Mouse (Mus musculus): Measurements from ENCODE around the gene Ednra. TPM values are rescaled to one million over a fixed set of nuclear protein-coding genes. Genes with fewer than 3 reads are reported as not detected.
A peak's percentile ranks its signal among the peaks of the same experiment; 100 is the strongest.

The Ednra gene
- 10 to 100 TPM; 16.0 to 17.0 TPM for total RNA-seq (2021)
- long read RNA-seq, experiment 1, transcript Ednra-201 (8 exons, 3,625 nt), result major isoform, 10 of 13 reads
- long read RNA-seq, experiment 1, partial matches to known transcripts, result 3 of 13 reads
- long read RNA-seq, experiment 1, other reads (novel, unspliced or antisense), result 0 of 13 reads
- long read RNA-seq, experiment 2, transcript Ednra-201 (8 exons, 3,625 nt), result major isoform, 11 of 19 reads
- long read RNA-seq, experiment 2, partial matches to known transcripts, result 2 of 19 reads
- long read RNA-seq, experiment 2, other reads (novel, unspliced or antisense), result 5 of 19 reads

GRCm38 (mm10) chr8:77724046-77724930, at the start of gene Ednra:
Gene Ednra, minus strand, starts transcription at chr8:77724464.
- peak; percentile 38 to 67 for DNase-seq (ENCODE audit: low spot score in 2 of 2)

- no peak for DNase-seq (ENCODE audit: low spot score in 2 of 2)
Measured at GRCm38 (mm10) chr8:77773831-77774230, 49.6 kb upstream of the Ednra start.

GRCm38 (mm10) chr8:77773256-77773655, 49.0 kb upstream of the Ednra start:
- no peak for DNase-seq (ENCODE audit: low spot score in 2 of 2)

DNA sequence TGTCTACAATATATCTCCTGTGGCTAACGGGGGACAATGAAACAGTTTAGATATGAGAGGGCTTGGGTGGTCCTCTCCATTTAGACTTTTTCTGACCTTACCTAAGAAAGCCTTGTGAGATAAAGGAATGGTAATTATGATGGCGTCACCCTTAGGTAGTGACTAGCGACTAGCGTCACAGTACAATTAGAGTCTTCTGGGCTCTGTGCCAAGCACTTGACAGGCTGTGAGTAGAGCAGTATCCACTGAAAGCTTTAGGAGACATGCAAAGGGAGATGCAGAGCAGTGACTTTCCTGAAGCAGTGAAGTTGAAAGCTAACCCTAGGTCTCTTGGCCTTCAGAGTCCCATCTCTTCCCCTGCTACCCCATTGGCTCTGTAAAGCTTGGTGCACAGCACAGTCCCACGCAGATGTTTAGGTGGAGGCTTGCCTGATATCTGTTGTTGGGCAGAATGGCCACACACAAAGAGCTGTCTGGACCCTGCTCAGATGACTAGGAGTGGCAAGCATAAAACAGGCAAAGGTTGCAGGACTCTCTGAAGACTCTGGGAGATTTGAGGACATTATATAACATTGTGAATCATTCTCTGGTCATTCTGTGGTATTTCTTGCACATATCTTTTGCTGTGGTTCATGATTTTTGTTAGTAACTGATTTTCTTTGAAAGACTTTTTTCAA, 48.1 kb upstream of the Ednra start:
- DNase-seq (ENCODE audit: low spot score in 2 of 2), result no peak

- no peak for DNase-seq (ENCODE audit: low spot score in 2 of 2)
Measured at GRCm38 (mm10) chr8:77770966-77771365, 46.7 kb upstream of the Ednra start.

DNA sequence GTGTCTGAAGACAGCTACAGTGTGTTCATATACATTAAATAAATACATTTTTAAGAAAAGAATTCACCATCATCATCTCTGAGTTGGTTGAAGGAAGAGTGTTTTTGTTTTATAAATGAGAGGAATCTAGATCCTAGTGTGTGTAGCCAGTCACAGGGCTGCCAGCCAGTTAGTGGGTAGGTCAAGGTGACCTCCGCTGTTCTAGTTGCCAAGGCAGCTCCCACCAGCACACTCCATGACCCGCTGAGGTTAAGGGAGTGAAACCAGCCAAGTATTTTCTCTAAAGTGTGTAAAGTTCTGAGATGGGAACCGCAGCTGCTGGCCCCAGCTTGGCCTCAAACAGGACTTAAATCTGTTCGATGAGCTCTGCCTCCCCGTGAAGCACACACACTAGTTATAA, 44.7 kb upstream of the Ednra start:
- DNase-seq (ENCODE audit: low spot score in 2 of 2), result no peak

- DNase-seq (ENCODE audit: low spot score in 2 of 2), result no peak
Measured at GRCm38 (mm10) chr8:77764253-77764652, 40.0 kb upstream of the Ednra start.

DNA sequence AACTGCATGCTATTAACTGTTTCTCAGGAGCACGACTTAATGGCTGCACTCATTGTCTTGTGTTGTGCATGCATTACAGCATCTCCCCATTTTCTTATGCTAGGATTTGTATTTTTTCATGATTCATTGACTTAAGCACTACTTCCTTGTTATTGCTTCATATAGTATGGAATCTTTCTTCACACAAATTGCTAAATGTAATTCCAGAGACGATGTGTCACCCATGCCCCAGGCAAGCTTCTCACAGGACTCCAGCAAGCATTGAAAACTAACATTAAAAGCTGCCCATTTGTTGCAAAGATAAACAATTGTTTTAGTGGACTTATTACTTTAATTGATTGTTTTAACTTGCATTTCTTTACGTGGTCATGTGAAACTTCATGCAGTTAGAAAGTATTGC, 38.7 kb upstream of the Ednra start:
- DNase-seq (ENCODE audit: low spot score in 2 of 2), result no peak

- DNase-seq (ENCODE audit: low spot score in 2 of 2), result no peak
Measured at GRCm38 (mm10) chr8:77755441-77755840, 31.2 kb upstream of the Ednra start.

- DNase-seq (ENCODE audit: low spot score in 2 of 2), result no peak
Measured at GRCm38 (mm10) chr8:77753796-77754195, 29.5 kb upstream of the Ednra start.

- no peak for DNase-seq (ENCODE audit: low spot score in 2 of 2)
Measured at GRCm38 (mm10) chr8:77752041-77752440, 27.8 kb upstream of the Ednra start.

DNA sequence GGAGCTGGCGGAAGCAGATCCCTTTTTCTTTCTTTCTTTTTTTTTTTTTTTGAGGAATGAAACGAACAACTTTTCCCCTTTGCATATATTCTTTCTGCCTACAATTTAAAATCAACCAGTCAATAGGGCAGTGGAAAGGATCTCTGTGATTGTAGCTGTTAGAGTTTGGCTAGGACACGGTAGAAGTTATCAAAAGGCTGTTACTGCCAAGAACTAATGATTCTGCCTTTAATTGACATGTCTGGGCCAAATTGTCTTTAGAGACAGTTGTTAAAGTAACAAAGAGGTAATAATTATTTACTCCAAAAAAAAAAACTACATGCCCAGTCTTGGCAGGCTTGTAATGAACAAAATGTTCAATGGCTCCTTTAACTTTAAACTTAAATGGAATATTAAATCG, 26.1 kb upstream of the Ednra start:
- no peak for DNase-seq (ENCODE audit: low spot score in 2 of 2)

DNA sequence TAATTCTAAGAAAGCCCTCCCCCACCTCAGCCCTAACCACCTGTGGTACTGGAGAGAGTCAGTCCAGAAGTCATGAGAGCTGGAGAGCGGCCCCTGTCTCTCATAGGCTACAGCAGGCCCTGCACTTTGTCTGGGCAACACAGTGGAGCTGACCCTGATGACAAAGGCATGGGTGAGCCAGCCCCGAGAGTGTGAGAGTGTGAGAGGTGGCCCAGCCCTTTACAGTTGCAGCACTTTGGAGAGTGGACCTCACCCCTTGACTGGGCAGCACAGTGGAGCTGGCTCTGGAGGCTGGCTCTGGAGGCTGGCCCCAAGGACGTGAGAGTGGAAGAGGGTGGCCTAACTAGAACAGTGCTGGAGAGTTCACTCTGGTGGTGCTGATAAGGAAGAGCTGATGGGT, 20.2 kb upstream of the Ednra start:
- no peak for DNase-seq (ENCODE audit: low spot score in 2 of 2)

DNA sequence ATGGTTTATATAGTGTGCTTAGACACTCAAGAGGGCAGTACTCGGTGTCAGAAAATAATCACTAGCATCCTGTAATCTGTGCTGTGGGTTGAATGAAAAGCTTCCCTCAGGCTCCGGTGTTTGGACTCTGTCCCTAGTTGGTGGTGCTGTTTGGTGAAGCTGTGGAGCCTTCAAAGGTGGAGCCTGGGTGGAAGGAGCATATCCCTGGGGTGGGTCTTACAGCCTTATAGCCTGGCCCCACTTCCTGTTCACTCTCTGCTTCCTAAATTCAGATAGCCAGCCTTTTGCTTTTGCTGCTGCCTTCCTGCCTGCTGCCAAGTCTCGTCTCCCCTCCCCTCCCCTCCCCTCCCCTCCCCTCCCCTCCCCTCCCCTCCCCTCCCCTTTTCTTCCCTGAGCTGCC, 18.1 kb upstream of the Ednra start:
- DNase-seq (ENCODE audit: low spot score in 2 of 2), result no peak

DNA sequence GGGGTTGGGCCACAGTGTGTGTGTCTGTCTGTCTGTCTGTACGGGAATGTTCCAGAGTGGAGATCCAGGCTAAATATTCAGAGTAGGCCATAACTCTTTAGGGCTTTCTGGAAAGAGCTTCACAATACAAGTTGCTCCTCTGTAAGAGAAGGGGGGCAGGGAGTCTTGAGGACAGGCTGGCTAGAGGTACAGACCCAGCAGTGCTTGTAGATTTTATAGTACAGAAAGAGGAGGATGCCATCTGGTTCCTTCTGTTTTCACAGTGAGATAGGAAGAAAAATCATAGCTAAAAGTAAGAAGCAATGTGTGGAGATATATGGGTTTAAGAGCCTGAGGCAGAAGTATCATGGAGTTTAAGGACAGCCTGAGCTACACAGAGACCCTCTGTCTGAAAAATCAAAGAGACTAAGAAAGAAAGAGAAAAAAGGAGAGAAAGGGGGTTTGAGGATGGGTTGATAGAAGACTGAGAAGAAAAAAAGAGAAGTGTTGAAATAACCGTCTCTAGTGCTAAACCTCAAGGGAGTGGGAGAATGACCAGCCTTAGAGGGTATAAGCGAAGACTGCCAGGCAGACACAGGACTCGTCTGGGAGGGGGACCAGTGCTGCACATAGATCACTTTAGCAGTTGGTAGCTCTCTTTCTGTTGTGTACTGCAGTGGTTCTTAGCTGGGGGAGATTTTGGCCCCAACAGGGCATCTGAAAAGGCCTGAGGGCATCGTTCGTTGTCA, 16.9 kb upstream of the Ednra start:
- no peak for DNase-seq (ENCODE audit: low spot score in 2 of 2)

DNA sequence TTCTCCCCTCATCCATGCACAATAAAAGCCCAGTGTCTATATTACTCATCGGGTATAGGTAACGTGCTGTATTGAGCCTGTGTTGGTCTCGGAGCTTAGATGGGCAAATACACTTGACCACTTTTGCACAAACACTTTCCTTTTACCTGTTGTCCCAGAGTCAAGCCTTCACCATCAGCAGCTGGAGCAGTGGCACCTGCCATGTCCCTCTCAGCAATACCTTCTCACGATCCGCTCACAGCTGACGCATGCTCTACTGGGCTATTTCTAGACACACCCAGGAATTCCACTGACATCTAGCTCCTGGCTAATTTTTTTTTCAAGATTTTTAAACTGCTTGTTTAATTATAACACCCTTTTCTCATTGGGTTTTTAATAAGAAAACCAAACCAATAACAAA, 14.2 kb upstream of the Ednra start:
- DNase-seq (ENCODE audit: low spot score in 2 of 2), result no peak

GRCm38 (mm10) chr8:77737327-77737726, 13.1 kb upstream of the Ednra start:
- no peak for DNase-seq (ENCODE audit: low spot score in 2 of 2)

- no peak for DNase-seq (ENCODE audit: low spot score in 2 of 2)
Measured at GRCm38 (mm10) chr8:77733792-77734191, 9.5 kb upstream of the Ednra start.

GRCm38 (mm10) chr8:77732964-77733363, 8.7 kb upstream of the Ednra start:
- no peak for DNase-seq (ENCODE audit: low spot score in 2 of 2)

DNA sequence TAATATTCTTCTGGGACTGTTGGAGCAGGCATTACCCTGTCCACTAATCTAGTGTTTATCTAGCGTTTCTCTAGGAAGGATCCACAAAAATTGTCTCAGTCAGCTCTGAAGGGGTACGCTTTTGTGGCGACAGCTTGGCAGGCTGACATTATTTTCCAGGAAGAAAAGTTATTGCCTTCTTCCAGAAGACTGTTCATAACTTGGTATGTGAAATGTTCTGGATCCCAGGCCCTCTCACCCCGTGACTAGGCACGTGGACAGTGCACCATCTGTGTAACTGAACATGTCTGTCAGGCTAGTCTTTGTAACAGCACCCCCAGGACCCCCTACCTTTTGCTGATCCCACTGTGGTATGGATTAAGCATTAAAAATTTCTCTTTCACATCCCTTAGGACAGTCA, 1.1 kb upstream of the Ednra start:
- DNase-seq (ENCODE audit: low spot score in 2 of 2), result no peak

GRCm38 (mm10) chr8:77723534-77724045, 674 bp downstream of the Ednra start:
- DNase-seq (ENCODE audit: low spot score in 2 of 2), result no peak
